Mouse (Mus musculus) liver, adult 2 months (tissue): ENCODE data around the gene Slc6a13.

Source experiments
- CTCF ChIP-seq: fragments of 200-500 bp; IDR thresholded peaks from 2 replicates; pipeline ENCODE4 v1.5.1; 2011; ENCODE audit warnings: low read depth, low read length, control low read depth
- POLR2A ChIP-seq: fragments of 200-500 bp; IDR thresholded peaks from 2 replicates; pipeline ENCODE4 v1.6.1; 2011; ENCODE audit warnings: low read length, control low read depth; ENCODE audit not compliant: insufficient read depth; ENCODE audit errors: extremely low read depth

DNA sequence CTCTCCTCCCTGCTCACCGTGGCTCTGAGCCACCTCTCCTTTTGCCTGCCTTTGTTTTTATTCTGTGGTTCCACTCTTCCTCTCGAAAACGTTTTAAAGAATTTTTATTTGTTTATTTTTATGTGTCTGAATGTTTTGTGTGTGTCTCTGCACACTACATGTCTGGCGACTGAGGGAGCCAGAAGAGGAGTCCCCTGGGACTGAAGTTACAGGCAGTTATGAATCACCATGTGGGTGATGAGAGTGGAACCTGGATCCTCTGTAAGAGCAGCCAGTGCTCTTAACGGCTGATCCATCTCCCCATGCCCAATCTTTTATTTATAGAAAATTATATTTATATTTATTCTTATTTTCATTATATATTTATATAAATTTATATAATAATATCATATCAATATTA is 44.3 kb downstream of the Slc6a13 start:
- no peak for TF ChIP-seq CTCF
- TF ChIP-seq POLR2A = no peak
